Mouse (Mus musculus) CH12F3 (cell line): ENCODE data around the gene Adamts12.

Experiments
- in situ Hi-C: fragments of 300-500 bp; cut with MboI; formaldehyde crosslinking; loops from 2 replicates; pipeline ENCODE4 v1.14.3; 2020; ENCODE audit warnings: low sequenced_read_pairs

The Adamts12 gene

DNA sequence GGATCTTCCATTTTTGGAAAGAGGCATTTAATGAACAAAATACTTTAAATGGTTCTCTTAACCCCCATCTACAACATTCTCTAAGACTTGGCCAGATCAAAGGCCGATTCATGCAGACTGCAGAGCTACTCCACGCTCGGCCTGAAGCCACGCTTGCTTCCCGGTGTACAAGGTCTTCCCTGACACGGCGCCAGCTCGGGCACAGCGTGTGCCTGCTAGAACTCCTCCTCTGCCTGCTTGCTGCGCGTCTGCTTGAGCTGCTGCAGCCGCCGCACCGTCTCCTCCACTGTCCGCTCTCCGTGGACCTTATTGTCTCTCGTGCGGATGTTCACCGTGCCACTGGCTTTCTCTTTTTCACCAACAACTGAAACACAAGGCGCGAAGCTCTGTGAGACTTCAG is 319.2 kb downstream of the Adamts12 start:
- in situ Hi-C loops, result loop anchor here (25.0 kb wide), 1 partner anchor 896 kb away; the partner anchor contains the start of genes Brix1 and Rad1

DNA sequence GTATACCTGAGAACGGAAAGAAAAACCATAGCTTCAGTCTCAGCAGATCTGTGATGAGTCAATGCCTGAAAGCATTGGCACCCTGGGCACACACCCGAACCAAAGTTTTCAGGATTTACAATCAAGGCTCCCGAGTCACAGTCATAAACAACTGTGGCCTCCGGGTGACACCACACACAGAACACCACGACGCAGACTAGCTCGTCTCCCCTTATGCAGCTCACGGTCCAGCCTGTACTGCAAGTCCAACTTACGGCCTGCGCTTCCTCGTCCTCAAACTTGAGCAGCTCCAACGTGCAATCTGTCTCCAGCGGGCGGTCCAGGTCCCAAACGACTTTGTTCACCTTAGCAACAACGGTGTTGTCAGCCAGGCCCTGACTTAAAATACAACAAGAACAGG is 328.3 kb downstream of the Adamts12 start:
- in situ Hi-C loops, result loop anchor here (25.0 kb wide), 1 partner anchor 906 kb away; the partner anchor contains the start of genes Brix1 and Rad1

DNA sequence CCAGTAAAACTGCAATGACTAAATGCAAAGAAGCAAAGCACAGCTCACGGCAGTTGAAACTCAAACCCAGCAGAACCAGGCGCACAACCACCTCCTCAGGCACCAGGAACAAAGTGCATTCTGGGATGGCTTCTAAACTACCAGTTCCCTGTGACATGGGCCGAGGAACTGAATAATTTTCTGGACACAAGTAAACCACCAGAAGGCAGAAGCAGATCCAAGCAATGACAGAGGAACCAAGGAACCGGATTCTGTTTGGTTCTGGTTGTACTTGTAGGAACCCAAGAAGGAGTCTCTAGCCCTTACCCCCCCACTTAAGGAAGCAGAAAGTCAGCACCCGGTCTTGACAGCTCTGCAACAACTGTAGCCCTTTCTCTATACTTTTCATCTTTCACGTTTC is 331.8 kb downstream of the Adamts12 start:
- in situ Hi-C loops, result loop anchor here (25.0 kb wide), 1 partner anchor 909 kb away; the partner anchor contains the start of genes Brix1 and Rad1
